Mouse (Mus musculus) spleen, postnatal 4 days (tissue): Measurements from ENCODE around the gene Vmn1r166.
"Not testable (repeated sequence)": the region's sequence is repeated elsewhere in the genome, so short reads cannot be mapped to it uniquely, and the experiment has no call there.

Experiments used
- DNase-seq, 2 experiments: peaks; one replicate each; pipeline ENCODE4 v3.0.0; 2022; ENCODE audit warnings: low spot score in 2 of 2

Vmn1r166 gene

GRCm38 (mm10) chr7:23251582-23251981 lies at the start of gene Vmn1r166:
TSS of gene Vmn1r166 (minus strand) at chr7:23251682.
- DNase-seq, result not testable (repeated sequence)

GRCm38 (mm10) chr7:23300892-23301291 lies 49.4 kb upstream of the Vmn1r166 start, which contains the start of gene Nlrp4e:
TSS of gene Nlrp4e (plus strand) at chr7:23301192.
- not testable (repeated sequence) for DNase-seq

- DNase-seq, result not testable (repeated sequence)
Measured at GRCm38 (mm10) chr7:23278800-23279199, 27.3 kb upstream of the Vmn1r166 start, which contains the start of gene Gm6902. TSS of gene Gm6902 (minus strand) at chr7:23278900.

- not testable (repeated sequence) for DNase-seq
Measured at GRCm38 (mm10) chr7:23217032-23217431, 34.5 kb downstream of the Vmn1r166 start, which contains the start of gene Vmn1r165. TSS of gene Vmn1r165 (plus strand) at chr7:23217332.
